Mouse (Mus musculus) heart, postnatal 0 days (tissue): Measurements from ENCODE around the gene Rgma. TPM values are rescaled to one million over a fixed set of nuclear protein-coding genes. Genes with fewer than 3 reads are reported as not detected.

ENCODE experiments used
- ATAC-seq: fragments of 200-750 bp; cut with Nextera tagmentation; 2 replicates; pipeline ENCODE4 v1.8.0; 2017; ENCODE audit warnings: low read depth, moderate number of reproducible peaks, moderate library complexity; ENCODE audit not compliant: insufficient read depth
- DNase-seq: peaks from one replicate; pipeline ENCODE4 v3.0.0-alpha.2; 2016; ENCODE audit warnings: low spot score
- H3K27ac ChIP-seq: fragments of 300-500 bp; sonication (generic); 2 replicates; pipeline ENCODE4 v1.5.1; 2014; ENCODE audit warnings: low read depth, mild to moderate bottlenecking
- H3K27me3 ChIP-seq: fragments of 300-500 bp; sonication (generic); 2 replicates; pipeline ENCODE4 v1.6.1; 2014; ENCODE audit warnings: low read length, mixed read lengths; ENCODE audit not compliant: control insufficient read depth, insufficient read depth
- H3K36me3 ChIP-seq: fragments of 300-500 bp; sonication (generic); replicated peaks from 2 replicates; pipeline ENCODE4 v1.6.1; 2014; ENCODE audit warnings: low read length, mixed read lengths; ENCODE audit not compliant: control insufficient read depth, insufficient read depth
- H3K4me1 ChIP-seq: fragments of 300-500 bp; sonication (generic); 2 replicates; pipeline ENCODE4 v1.6.1; 2014; ENCODE audit warnings: antibody characterized with exemption; ENCODE audit not compliant: control insufficient read depth, insufficient read depth
- H3K4me2 ChIP-seq: fragments of 300-500 bp; sonication (generic); 2 replicates; pipeline ENCODE4 v1.6.1; 2014; ENCODE audit warnings: low read depth, mild to moderate bottlenecking, low read length, moderate library complexity
- H3K4me3 ChIP-seq: fragments of 300-500 bp; sonication (generic); 2 replicates; pipeline ENCODE4 v1.5.1; 2014; ENCODE audit warnings: low read depth, low read length
- H3K9ac ChIP-seq: fragments of 300-500 bp; sonication (generic); replicated peaks from 2 replicates; pipeline ENCODE4 v1.6.1; 2014; ENCODE audit warnings: low read depth, low read length, mixed read lengths
- H3K9me3 ChIP-seq: fragments of 300-500 bp; sonication (generic); replicated peaks from 2 replicates; pipeline ENCODE4 v1.6.1; 2016; ENCODE audit warnings: low read length; ENCODE audit not compliant: control insufficient read depth
- CTCF ChIP-seq: IDR thresholded peaks from 2 replicates; pipeline ENCODE4 v1.5.1; 2016; ENCODE audit warnings: antibody characterized with exemption, control low read depth, low read depth
- EP300 ChIP-seq: IDR thresholded peaks from 2 replicates; pipeline ENCODE4 v1.6.1; 2016; ENCODE audit warnings: antibody characterized with exemption, low read depth
- WGBS: fragments of 180-500 bp; shearing (Covaris S2); extraction: QIAGEN DNeasy Blood & Tissue Kit; methylation state at CpG from one replicate; pipeline ENCODE4 v1.1.7; 2014; 5-methylcytosine and 5-hydroxymethylcytosine counted together
- polyA plus RNA-seq: library from polyadenylated mRNA; unstranded; fragments of >200 nt; fragmentation: Nextera tagmentation; extraction: Ambion mirVana; gene quantifications from 2 replicates; pipeline ENCODE4 v1.2.1, GENCODE M21; 2015
- total RNA-seq: library from RNA; depleted of rRNA; stranded (reverse); fragments of >200 nt; gene quantifications from 2 replicates; pipeline ENCODE4 v1.2.3, GENCODE M21; 2014; ENCODE audit warnings: low replicate concordance

Gene Rgma
- total and polyA plus RNA-seq, 2 experiments from 2014 or later = 2.7 to 10.2 TPM

- no peak for ATAC-seq
- Histone ChIP-seq H3K36me3 (no peaks in the 10 kb centered on the region), H3K4me1 (peaks cover 39% of the 10 kb centered on the region), H3K4me3 (no peak overlapping the region), H3K9ac (no peak overlapping the region), H3K27ac (no peak overlapping the region), H3K9me3 (no peaks in the 10 kb centered on the region), H3K27me3 (0 out of 2 replicates have a peak, but pooled peaks cover 3% of the 10 kb centered on the region), H3K4me2 (no peak overlapping the region)
- no peak for DNase-seq
- 42% methylated on average over 5 of the region's 5 CpGs for WGBS
- TF ChIP-seq CTCF (no peak), EP300 (no peak)
These were observed 46.6 kb upstream of the Rgma start for GRCm38 (mm10) chr7:73328653-73329207.

DNA sequence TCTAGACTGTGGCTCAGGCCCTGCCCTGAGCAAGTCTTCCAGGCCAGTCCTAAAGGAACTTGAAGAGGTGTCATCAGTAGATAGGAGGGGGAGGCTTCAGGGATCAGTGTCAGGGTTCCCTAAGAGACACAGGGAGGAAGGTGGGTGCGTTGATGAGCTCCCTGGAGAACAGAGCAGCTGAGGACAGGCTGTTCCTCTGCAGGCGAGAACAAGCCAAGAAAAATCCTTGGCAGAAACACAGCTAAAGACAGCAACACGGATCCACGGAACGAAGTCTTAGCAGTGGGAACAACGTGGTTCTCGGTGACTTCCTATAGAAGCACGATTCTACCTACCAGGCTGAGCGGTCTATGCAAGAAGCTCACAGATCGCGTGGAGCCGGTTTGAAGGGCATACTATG is 44.6 kb upstream of the Rgma start:
- Histone ChIP-seq H3K4me1 (peaks cover 40% of the 10 kb centered on the region), H3K4me2 (no peak overlapping the region), H3K9ac (no peak overlapping the region), H3K36me3 (no peaks in the 10 kb centered on the region), H3K27me3 (0 out of 2 replicates have a peak, but pooled peaks cover 3% of the 10 kb centered on the region), H3K9me3 (no peaks in the 10 kb centered on the region), H3K4me3 (no peak overlapping the region), H3K27ac (no peak overlapping the region)
- TF ChIP-seq CTCF = no peak
- TF ChIP-seq EP300 = no peak
- no peak for ATAC-seq
- DNase-seq = no peak
- WGBS = 57% methylated on average over 12 of the region's 12 CpGs

GRCm38 (mm10) chr7:73331645-73332044 is 43.7 kb upstream of the Rgma start:
- TF ChIP-seq CTCF (no peak), EP300 (no peak)
- no peak overlapping the region for H3K4me2 ChIP-seq
- ATAC-seq (no peak), DNase-seq (no peak)
- peaks cover 39% of the 10 kb centered on the region for H3K4me1 ChIP-seq
- no peaks in the 10 kb centered on the region for H3K9me3 ChIP-seq
- H3K27me3 ChIP-seq = 0 out of 2 replicates have a peak, but pooled peaks cover 3% of the 10 kb centered on the region
- 63% methylated on average over 7 of the region's 7 CpGs for WGBS
- H3K4me3 ChIP-seq = no peak overlapping the region
- H3K36me3 ChIP-seq = no peaks in the 10 kb centered on the region
- H3K9ac ChIP-seq = no peak overlapping the region
- H3K27ac ChIP-seq = no peak overlapping the region

GRCm38 (mm10) chr7:73333398-73333988 is 41.8 kb upstream of the Rgma start:
- no peak overlapping the region for H3K9ac ChIP-seq
- H3K4me2 ChIP-seq = no peak overlapping the region
- 88% methylated on average over 12 of the region's 12 CpGs for WGBS
- no peak for DNase-seq
- no peaks in the 10 kb centered on the region for H3K36me3 ChIP-seq
- no peaks in the 10 kb centered on the region for H3K9me3 ChIP-seq
- TF ChIP-seq CTCF (no peak), EP300 (no peak)
- H3K4me1 ChIP-seq = peaks cover 27% of the 10 kb centered on the region
- H3K27ac ChIP-seq = no peak overlapping the region
- H3K27me3 ChIP-seq = 0 out of 2 replicates have a peak, but pooled peaks cover 3% of the 10 kb centered on the region
- H3K4me3 ChIP-seq = no peak overlapping the region
- ATAC-seq = no peak

DNA sequence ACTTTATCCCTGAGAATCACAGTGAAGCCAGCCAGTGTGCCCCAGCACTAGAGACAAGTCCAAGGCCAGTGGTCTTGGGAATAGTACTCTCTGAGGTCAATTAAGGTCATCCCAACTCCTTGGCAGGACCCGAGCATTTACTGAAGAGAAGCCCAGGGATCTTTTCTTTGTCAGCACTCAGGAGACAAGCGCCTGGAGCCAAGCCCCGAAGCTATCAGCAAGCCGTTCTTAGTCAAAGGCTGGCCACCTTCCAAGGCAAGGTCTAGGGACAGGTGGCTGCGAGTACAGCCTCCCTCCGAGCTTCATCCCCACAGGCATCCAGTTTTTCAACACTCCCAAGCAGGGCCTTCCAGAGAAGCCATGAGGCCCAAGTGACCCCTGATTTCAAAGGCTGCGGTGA is 40.4 kb upstream of the Rgma start:
- Histone ChIP-seq H3K9ac (no peak overlapping the region), H3K36me3 (no peaks in the 10 kb centered on the region), H3K27ac (no peak overlapping the region), H3K27me3 (0 out of 2 replicates have a peak, but pooled peaks cover 3% of the 10 kb centered on the region), H3K4me3 (no peak overlapping the region), H3K4me1 (peaks cover 17% of the 10 kb centered on the region; the same call in 1 of the 2 replicates), H3K4me2 (no peak overlapping the region), H3K9me3 (no peaks in the 10 kb centered on the region)
- WGBS = 16% methylated on average over 7 of the region's 7 CpGs
- peak; percentile 58 for DNase-seq
- TF ChIP-seq CTCF (no peak), EP300 (no peak)
- peak; percentile 64 for ATAC-seq

GRCm38 (mm10) chr7:73336380-73336779 is 38.9 kb upstream of the Rgma start:
- H3K27ac ChIP-seq = no peak overlapping the region
- WGBS = 35% methylated on average over 7 of the region's 7 CpGs
- ATAC-seq = no peak
- no peak overlapping the region for H3K9ac ChIP-seq
- H3K4me2 ChIP-seq = no peak overlapping the region
- TF ChIP-seq CTCF (no peak), EP300 (no peak)
- DNase-seq = no peak
- H3K9me3 ChIP-seq = no peaks in the 10 kb centered on the region
- peaks cover 9% of the 10 kb centered on the region; the same call in 1 of the 2 replicates for H3K4me1 ChIP-seq
- H3K4me3 ChIP-seq = no peak overlapping the region
- no peaks in the 10 kb centered on the region for H3K27me3 ChIP-seq
- no peaks in the 10 kb centered on the region for H3K36me3 ChIP-seq
